Mouse (Mus musculus) liver, adult 2 months (tissue): Measurements from ENCODE around the gene Mctp2. TPM values are rescaled to one million over a fixed set of nuclear protein-coding genes. Genes with fewer than 3 reads are reported as not detected.
A peak's percentile ranks its signal among the peaks of the same experiment; 100 is the strongest.

ENCODE experiments used
- DNase-seq: peaks from one replicate; pipeline ENCODE4 v3.0.0-alpha.2; 2011; ENCODE audit warnings: low read depth, low spot score; ENCODE audit errors: extremely low read depth
- H3K27ac ChIP-seq: fragments of 200-500 bp; replicated peaks from 2 replicates; pipeline ENCODE4 v1.5.1; 2012; ENCODE audit warnings: low read depth, mild to moderate bottlenecking, control low read depth, inconsistent platforms, low read length; ENCODE audit not compliant: insufficient read depth
- H3K27me3 ChIP-seq: fragments of 200-500 bp; 2 replicates; pipeline ENCODE4 v1.6.1; 2012; ENCODE audit warnings: mild to moderate bottlenecking, moderate library complexity, low read length, inconsistent platforms; ENCODE audit not compliant: control insufficient read depth, insufficient read depth
- H3K36me3 ChIP-seq: fragments of 200-500 bp; 2 replicates; pipeline ENCODE4 v1.6.1; 2012; ENCODE audit warnings: low read length, inconsistent platforms; ENCODE audit not compliant: control insufficient read depth, insufficient read depth
- H3K4me1 ChIP-seq: fragments of 200-500 bp; 2 replicates; pipeline ENCODE4 v1.6.1; 2011; ENCODE audit warnings: low read length; ENCODE audit not compliant: control insufficient read depth, insufficient read depth
- H3K4me3 ChIP-seq: fragments of 200-500 bp; 2 replicates; pipeline ENCODE4 v1.5.1; 2011; ENCODE audit warnings: low read depth, mild to moderate bottlenecking, control low read depth, low read length, moderate library complexity; ENCODE audit not compliant: insufficient read depth
- H3K79me2 ChIP-seq: fragments of 200-500 bp; 2 replicates; pipeline ENCODE4 v1.6.1; 2012; ENCODE audit warnings: inconsistent platforms, mild to moderate bottlenecking, low read length, moderate library complexity; ENCODE audit not compliant: control insufficient read depth, insufficient read depth
- H3K9ac ChIP-seq: fragments of 200-500 bp; 2 replicates; pipeline ENCODE4 v1.6.1; 2012; ENCODE audit warnings: low read depth, mild to moderate bottlenecking, control low read depth, inconsistent platforms, low read length
- CTCF ChIP-seq: fragments of 200-500 bp; IDR thresholded peaks from 2 replicates; pipeline ENCODE4 v1.5.1; 2011; ENCODE audit warnings: low read depth, low read length, control low read depth
- POLR2A ChIP-seq: fragments of 200-500 bp; IDR thresholded peaks from 2 replicates; pipeline ENCODE4 v1.6.1; 2011; ENCODE audit warnings: low read length, control low read depth; ENCODE audit not compliant: insufficient read depth; ENCODE audit errors: extremely low read depth
- WGBS: fragments of 180-500 bp; shearing (Covaris S2); methylation state at CpG from one replicate; pipeline ENCODE4 v1.1.7; 2018; 5-methylcytosine and 5-hydroxymethylcytosine counted together
- polyA plus RNA-seq: library from polyadenylated mRNA; depleted of rRNA; stranded (reverse); fragments of >200 nt; gene quantifications from 2 replicates; pipeline ENCODE4 v1.2.3, GENCODE M21; 2012
- total RNA-seq: library from RNA; depleted of rRNA; stranded (reverse); fragments of >200 nt; gene quantifications from 2 replicates; pipeline ENCODE4 v1.2.3, GENCODE M21; 2014

Gene Mctp2
- total and polyA plus RNA-seq, 2 experiments = 5.4 to 11.8 TPM

DNA sequence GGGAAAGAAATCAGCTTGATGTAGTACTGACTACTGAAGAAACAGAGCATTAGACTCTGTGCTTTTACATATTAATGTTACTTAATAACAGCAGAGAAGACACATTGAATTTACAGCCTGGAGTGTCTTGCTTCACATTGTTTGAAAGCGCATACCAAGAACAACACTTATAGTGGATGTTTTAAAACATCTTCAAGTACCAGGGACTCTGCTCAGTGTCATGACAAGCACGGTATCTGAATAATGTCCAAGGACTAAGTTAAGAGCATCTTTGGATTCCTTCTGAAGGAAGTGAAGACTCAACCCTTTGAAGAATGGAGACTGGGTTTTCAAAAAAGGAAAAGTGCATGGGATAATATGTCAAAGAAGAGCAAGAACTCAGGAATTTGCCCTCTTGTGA lies 191.3 kb downstream of the Mctp2 start:
- no peaks in the 10 kb centered on the region for H3K27me3 ChIP-seq
- WGBS = 97% methylated on average over 2 of the region's 2 CpGs
- no peaks in the 10 kb centered on the region for H3K4me1 ChIP-seq
- H3K27ac ChIP-seq = no peak overlapping the region
- H3K79me2 ChIP-seq = no peaks in the 10 kb centered on the region
- no peaks in the 10 kb centered on the region; the same call in none of the 2 replicates for H3K36me3 ChIP-seq
- no peak overlapping the region for H3K4me3 ChIP-seq
- H3K9ac ChIP-seq = no peak overlapping the region
- TF ChIP-seq POLR2A (no peak), CTCF (no peak)
- no peak for DNase-seq

DNA sequence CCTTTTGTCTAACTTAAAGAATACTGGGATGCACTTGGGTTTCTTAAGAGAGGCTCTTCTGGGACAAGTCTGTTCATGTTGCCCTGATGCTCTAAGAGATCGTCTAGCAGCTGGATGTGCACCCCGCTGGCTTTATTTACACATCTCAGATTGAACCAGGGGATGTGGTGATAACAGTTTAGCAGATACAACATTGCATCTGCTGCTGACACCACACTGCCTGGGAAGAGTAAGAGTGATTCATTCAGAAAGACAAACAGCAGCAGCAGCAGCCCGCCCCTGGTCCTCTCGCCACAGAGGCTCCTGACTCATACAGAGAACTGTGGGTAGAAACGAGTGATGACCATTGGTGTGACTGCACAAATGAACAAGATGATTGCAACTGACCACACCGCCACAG lies 195.8 kb downstream of the Mctp2 start:
- Histone ChIP-seq H3K4me3 (no peak overlapping the region), H3K36me3 (no peaks in the 10 kb centered on the region; the same call in 1 of the 2 replicates), H3K27ac (no peak overlapping the region), H3K4me1 (no peaks in the 10 kb centered on the region), H3K79me2 (no peaks in the 10 kb centered on the region), H3K9ac (no peak overlapping the region), H3K27me3 (no peaks in the 10 kb centered on the region)
- WGBS = 83% methylated on average over 6 of the region's 6 CpGs
- TF ChIP-seq CTCF = no peak
- no peak for TF ChIP-seq POLR2A
- no peak for DNase-seq

DNA sequence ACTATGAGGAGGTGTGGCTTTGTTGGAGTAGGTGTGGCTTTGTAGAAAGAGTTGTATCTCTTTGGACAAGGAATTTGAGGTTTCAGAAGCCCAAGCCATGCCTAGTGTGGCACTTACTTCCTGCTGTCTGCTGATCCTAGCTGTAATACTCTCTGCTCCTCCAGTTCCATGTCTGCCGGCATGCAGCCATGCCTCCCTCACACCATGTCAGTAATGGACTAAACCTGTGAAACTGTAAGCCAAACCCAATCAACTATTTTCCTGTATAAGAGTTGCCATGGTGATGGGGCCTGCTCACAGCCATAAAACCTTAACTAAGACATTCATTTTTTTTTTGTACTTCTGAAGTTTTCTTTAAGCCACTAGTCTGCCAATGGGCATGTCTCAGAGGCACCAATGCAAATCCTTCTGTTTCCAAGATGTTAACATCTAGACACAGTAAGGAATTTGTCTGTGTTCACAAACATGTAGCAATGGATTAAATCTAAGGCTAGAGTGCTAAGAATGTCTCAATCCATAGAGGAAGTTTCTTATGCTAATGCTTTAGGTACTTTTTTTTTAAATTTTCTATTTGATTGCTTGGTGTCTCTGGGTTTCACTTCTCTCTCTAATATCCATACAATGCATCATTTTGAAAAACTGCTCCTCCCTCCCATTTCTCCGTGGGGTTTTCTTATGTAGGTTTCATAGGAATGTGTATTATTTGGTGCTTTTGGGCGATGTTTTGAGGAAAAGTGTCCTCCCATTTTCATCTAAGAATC lies 197.6 kb downstream of the Mctp2 start:
- TF ChIP-seq CTCF = no peak
- no peak for TF ChIP-seq POLR2A
- DNase-seq = no peak
- 89% methylated on average over 3 of the region's 3 CpGs for WGBS
- no peaks in the 10 kb centered on the region for H3K4me1 ChIP-seq
- H3K4me3 ChIP-seq = no peak overlapping the region
- no peaks in the 10 kb centered on the region; the same call in 1 of the 2 replicates for H3K36me3 ChIP-seq
- no peak overlapping the region for H3K27ac ChIP-seq
- H3K9ac ChIP-seq = no peak overlapping the region
- H3K79me2 ChIP-seq = no peaks in the 10 kb centered on the region
- H3K27me3 ChIP-seq = no peaks in the 10 kb centered on the region

DNA sequence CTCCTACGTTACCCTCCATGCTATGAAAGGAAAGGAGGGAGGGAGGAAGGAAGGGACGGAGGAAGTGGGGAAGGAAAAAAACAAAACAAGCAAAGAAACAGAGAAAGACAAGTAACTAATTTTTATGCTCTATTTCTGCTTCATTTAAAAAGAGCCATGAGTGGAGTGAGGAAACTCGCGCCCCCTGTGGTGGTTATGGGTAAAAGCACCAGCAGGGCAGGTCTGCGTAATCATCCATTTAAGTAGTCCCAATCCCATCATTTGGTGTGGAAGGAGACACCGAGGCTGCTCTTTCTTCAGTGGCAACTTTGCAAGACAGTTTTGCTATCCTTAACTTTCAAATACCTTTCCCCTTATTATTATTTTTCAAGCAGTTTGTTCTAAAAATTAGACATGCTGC lies 202.2 kb downstream of the Mctp2 start:
- Histone ChIP-seq H3K79me2 (no peaks in the 10 kb centered on the region), H3K36me3 (peaks cover 10% of the 10 kb centered on the region; the same call in 1 of the 2 replicates), H3K9ac (no peak overlapping the region), H3K27ac (no peak overlapping the region), H3K4me3 (no peak overlapping the region), H3K27me3 (no peaks in the 10 kb centered on the region), H3K4me1 (no peaks in the 10 kb centered on the region)
- no peak for DNase-seq
- WGBS = 72% methylated on average over 6 of the region's 6 CpGs
- TF ChIP-seq CTCF = peak; percentile 29; the same call in 1 of the 2 replicates
- TF ChIP-seq POLR2A = no peak

DNA sequence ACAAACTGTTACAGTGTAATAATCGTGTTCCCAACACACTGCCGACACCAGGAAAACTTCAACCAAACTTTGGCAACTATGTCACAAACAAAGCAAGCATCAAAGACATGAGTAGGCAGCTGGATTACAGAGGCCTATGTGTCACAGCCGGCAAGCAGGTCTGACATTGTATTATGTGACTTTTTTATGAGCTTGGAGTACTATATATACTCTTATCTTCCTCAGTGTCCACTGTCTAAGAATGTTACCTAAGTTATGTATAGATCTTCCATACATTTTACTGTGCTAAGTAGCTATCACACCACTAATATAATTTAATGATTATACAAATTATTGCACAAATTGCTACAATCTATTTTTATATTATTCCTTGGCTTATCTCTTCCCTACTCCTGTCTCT lies 202.8 kb downstream of the Mctp2 start:
- TF ChIP-seq POLR2A (no peak), CTCF (no peak)
- no peaks in the 10 kb centered on the region for H3K4me1 ChIP-seq
- no peak overlapping the region for H3K27ac ChIP-seq
- H3K79me2 ChIP-seq = no peaks in the 10 kb centered on the region
- H3K27me3 ChIP-seq = no peaks in the 10 kb centered on the region
- peaks cover 10% of the 10 kb centered on the region; the same call in 1 of the 2 replicates for H3K36me3 ChIP-seq
- WGBS = 59% methylated on average over 3 of the region's 3 CpGs
- no peak overlapping the region for H3K9ac ChIP-seq
- no peak for DNase-seq
- H3K4me3 ChIP-seq = no peak overlapping the region

DNA sequence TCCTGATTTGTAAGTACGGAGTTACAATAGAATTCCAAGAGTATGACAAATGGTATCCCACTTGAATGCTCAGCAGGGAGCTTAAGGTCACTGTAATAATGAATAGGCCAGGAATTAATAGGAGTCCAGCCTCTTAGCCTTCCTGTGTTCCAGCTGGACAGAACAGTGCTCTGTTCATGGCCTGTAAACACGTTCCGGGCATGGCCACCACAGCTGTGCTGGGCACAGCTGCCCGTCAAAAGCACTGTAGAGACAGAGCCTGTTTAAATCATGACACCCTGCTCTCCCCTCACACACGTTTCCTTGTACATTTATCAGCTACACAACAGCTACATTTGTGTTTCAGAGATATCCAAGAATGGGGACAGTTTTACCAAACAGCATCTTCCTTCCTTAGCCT lies 205.7 kb downstream of the Mctp2 start:
- Histone ChIP-seq H3K27ac (no peak overlapping the region), H3K36me3 (peaks cover 10% of the 10 kb centered on the region; the same call in 1 of the 2 replicates), H3K4me1 (no peaks in the 10 kb centered on the region), H3K4me3 (no peak overlapping the region), H3K79me2 (no peaks in the 10 kb centered on the region), H3K27me3 (no peaks in the 10 kb centered on the region), H3K9ac (no peak overlapping the region)
- DNase-seq = no peak
- WGBS = 93% methylated on average over 5 of the region's 5 CpGs
- no peak for TF ChIP-seq CTCF
- TF ChIP-seq POLR2A = no peak
